Mouse (Mus musculus): Measurements from ENCODE around the gene Gm17482.

Gene Gm17482

DNA sequence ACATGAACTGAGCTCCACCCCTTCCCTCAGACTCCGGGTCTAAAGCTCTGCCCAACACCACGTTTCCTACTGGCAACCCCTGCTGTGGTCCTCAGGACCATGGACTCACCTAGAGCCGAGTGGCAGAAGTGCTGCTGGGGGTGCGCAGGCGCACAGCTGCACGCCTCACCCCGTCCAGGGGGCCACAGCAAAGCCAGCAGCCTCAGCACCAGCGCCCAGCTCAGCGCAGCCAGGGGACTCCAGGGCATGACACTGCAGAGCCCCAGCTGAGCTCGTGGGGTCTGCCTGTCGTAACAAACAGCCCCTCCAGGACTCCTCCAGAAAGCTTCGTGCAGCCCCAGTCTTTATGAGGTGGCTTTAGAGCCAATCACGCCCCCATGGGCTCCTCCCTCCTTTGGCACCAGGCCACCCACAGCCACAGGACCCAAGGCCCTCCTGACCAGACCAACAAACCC is 24.4 kb downstream of the Gm17482 start:
- DNase-seq (ENCODE audit: low spot score), result no peak

DNA sequence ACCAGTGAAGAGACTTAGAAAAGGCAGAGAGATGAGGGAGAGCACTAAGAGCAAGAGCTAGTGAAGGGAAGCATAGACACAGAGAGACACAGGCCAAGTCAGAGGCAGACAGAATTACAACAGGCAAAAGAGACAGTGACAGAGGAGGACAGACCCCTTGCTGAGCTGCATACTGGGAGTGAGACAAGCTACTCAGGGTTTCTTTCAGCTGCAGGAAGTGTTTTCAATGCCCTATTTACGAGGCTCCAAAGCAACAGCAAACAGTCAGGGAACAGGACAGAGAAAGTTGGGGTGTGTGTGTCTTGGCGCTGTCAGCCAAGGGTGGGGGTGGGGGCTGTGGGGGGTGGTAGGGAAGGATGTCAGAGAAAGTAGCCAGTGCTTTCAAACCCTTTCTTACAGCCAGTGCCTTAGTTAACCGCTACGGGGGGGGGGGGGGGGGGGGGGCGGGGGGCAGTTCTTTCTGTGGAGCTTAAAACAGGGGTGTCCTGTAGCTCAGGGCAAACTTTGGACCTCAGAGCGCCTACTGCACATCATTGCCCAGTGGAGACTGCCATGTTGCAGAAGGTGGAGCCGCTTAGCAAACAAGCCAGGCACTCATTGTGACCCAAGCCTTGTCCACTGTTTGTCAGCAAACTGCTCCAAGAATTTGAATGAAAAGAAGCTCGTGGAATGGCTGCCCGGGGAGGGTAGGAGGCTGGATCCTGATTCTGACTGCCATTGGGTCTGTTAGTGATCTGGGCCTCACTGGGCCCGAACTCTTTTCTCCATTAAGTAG is 25.1 kb downstream of the Gm17482 start, which contains the start of gene Timp4:
Gene Timp4 (minus strand): TSS at position 107 of the 775 bp plus-strand sequence.
- DNase-seq (ENCODE audit: low spot score), result no peak

DNA sequence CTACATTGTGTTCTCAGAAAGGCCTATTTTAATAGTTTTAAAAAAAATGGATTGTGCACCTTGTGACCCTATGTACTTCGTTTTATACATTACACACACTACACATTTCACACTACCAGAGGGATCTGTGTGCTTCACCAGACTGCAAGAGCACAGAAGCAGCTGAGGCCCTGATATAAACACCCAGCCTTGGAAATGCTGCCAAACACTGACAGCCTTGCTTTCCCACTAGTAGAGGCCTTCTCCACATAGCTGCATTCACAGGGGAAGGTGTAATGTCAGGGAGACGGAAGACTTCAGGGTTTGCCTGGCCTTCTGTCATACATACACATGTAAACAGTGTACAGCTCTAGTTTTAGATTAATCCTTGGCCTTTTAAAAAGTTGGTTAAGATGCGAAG is 28.0 kb downstream of the Gm17482 start:
- DNase-seq (ENCODE audit: low spot score), result no peak

DNA sequence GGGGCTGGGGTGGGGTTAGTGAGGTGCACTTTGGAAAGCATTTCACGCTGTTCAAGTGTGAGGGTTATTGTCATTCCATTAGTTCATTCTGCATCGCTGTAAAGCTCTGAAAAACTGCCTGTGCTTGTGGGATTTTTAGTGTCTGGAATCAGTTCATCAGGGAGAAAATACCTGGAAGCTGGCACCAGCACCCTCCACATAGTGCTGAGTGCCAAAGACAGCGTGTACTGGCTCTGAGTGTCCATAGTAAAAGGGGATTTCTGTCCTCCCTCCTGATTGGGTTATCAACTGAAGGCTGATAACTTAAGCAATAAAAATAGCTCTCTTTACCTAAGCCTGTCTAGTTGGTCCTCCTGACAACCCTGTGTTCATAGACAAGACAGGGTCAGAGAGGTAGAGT is 33.4 kb downstream of the Gm17482 start:
- DNase-seq (ENCODE audit: low spot score), result no peak

DNA sequence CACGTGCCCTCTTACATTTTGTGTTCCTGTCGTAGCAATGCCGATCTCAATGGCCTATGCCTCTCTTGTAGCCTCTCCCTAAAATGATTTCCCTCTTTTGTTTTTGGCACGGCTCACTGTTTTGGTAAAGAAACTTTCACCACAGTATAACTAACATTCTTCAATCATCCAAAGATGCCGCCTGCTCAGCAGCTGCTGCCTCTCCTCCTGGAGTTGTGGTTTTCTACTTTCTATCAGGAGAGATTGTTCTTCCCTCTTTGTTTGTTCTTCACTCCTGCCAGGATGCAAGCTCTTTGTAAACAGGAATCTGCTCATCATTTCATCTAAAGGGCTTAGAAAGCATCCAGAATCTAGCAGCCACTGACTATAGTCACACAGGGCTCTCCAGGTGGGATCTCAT is 39.6 kb downstream of the Gm17482 start:
- no peak for DNase-seq (ENCODE audit: low spot score)

DNA sequence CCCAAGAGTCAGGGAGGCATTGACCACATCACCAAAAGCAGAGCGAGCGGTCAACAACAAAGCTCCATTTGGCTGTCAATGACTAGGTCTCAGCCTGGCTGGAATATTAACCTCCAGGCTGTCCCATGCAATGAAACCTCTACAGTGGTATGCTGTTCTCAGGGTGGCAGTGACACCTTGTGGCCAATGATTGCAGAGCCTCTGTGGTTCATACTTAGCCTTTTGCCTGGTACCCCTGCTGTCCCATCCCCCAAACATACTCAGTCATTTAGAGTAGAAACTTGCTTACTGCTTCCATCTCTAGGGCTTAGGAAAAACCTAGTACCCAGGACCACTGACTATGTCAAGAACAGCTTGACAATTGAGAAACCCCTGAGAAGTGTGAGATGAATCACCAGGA is 40.8 kb downstream of the Gm17482 start:
- DNase-seq (ENCODE audit: low spot score), result peak; percentile 15

DNA sequence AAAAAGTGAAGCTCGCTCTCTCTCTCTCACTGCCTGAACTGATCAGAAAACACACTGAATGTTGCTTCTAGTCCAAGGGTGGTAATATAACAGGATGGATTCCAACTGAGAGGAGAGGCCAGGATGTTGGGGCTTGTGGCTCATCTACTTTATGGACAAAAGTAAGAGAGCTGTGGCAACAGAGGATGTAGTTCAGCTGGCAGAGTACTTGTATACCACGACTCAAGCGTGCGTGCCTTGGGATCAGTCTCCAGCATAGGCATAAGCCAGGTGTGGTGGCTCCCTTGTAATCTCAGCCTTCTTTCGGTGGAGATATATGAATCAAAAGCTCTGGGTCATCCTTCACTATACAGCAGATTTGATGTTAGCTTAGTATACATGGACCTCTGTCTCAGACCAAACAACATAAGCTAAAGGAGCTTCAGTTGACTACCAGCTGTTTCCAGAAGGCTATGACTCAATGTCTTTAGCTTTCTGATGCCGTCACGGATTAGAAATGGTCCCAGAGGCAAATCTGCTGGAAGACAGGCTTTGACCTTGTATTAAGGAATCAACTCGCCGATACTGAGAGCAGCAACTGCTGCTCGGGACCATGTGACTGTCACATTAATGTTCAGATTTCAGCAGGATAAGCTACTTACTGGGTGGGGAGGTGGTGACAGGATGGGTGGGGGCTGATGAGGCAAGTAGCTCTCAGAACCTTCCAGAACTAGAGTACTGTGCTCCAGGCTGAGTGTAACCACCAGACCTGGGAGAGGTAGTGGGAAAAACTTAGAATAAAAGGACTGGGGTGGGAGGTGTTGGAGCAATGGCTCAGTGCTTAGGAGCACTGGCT is 41.6 kb downstream of the Gm17482 start:
- DNase-seq (ENCODE audit: low spot score), result no peak

DNA sequence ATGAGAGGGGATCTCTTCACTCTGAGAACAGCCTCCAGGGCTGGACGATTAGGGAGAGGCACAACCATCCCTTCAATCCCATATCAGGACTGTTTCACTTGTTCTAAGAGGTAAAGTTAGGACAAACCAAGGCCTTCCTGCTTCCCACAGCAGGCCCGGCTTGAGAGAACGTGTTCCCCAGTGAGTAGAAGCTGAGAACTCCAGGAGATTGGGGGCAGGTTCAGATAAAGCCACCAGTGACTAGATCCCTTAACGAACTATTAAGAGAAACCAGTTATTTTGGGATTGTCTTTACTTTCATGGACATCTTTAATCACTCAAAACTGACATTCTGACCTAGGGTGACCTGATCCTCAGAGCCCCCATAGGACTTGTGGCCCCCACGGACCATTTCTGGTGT is 42.4 kb downstream of the Gm17482 start:
- no peak for DNase-seq (ENCODE audit: low spot score)

DNA sequence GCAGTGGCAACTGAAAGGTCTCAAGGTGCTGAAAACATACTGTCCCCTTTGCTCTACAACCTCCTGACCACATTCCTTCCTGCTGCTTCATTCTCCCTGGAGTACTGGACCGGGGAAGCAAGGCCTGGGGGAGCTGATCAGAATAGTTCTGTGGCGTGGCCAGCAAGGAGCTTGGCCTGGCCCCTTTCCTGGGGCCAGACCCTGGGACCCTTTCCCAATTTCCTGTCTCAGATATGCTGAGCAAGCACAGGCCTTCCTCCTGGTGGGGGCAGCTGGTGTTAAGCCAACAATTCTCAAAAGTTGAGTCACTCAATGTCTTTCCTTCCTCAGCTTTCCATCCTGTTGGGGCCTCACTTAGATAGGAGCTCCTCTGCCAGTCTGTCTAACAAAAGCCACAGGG is 42.9 kb downstream of the Gm17482 start:
- no peak for DNase-seq (ENCODE audit: low spot score)

DNA sequence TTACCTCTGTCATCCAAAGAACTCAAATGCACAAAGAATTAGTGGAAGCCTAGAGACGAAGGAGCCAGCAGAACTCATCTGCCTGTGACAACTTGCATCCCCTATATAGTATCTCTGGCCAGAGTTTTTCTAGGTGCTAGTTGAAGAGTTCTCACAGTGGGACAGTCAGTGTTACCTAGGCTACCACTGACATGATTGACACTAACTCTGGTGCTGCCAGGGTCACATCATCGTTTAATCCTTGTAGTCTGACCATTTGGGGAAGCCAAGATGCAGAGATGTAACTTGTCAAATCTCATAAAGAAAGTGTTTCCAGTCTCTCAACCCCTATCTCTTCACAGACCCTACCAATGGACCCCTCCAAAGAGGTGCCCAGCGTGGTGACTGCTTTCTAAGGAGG is 44.2 kb downstream of the Gm17482 start:
- DNase-seq (ENCODE audit: low spot score), result no peak

DNA sequence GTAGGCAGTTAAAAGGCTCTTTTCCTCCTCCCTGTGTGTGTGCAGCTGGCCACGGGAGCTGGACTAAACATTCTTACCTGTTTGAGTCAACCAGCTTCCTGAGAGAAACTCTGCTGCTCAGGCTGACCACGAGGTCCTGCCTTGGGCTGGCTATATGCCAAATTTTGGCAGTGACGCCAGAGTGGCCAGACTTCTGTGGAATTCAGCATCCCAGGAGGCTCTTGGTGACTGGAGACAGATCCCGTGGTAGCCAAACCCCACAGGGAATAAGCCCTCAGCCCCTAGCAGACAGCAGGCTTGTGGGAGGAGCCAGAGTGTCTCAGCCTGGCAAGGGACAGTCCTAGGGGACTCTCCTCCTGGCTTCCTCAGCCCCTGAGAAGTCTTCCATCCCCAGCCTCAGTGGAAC is 44.7 kb downstream of the Gm17482 start:
- DNase-seq (ENCODE audit: low spot score), result peak; percentile 13

DNA sequence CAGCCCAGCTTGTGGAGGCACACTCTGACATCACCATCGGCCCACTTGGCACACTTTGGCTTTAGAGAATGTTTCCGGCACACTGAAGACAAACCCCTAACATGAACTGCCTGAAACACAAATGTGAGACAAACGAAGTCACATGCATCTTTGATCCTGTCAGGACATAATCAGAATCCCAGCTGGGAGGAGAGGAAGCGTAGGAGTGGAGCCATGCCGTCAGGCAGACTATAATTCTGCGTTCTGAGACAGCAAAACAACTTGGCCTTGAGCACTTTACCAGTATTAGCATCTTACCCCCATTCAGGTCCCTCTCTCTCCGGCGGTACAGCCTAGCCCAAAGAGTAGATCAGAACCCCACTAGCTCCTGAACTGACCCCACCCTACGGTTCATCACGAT is 46.2 kb downstream of the Gm17482 start:
- DNase-seq (ENCODE audit: low spot score), result no peak

DNA sequence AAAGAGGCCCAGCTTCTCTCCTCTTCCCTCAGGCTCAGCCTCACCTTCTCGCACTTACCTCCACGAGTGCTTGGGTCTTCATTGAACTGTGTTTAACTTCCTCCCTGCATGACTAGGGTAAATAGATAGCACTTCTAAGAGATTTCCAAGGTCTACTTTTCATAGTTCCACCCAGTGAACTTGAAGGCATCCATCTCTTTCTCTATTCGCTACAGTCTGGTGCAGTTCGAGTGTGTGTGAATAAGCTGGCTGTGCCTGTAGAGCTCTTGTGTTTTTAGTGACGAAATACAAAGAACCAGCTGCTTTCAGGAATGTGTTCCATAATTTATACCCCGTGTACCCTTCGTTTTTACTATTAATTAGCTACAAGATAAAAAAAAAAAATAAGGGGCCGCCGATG is 47.6 kb downstream of the Gm17482 start:
- no peak for DNase-seq (ENCODE audit: low spot score)

DNA sequence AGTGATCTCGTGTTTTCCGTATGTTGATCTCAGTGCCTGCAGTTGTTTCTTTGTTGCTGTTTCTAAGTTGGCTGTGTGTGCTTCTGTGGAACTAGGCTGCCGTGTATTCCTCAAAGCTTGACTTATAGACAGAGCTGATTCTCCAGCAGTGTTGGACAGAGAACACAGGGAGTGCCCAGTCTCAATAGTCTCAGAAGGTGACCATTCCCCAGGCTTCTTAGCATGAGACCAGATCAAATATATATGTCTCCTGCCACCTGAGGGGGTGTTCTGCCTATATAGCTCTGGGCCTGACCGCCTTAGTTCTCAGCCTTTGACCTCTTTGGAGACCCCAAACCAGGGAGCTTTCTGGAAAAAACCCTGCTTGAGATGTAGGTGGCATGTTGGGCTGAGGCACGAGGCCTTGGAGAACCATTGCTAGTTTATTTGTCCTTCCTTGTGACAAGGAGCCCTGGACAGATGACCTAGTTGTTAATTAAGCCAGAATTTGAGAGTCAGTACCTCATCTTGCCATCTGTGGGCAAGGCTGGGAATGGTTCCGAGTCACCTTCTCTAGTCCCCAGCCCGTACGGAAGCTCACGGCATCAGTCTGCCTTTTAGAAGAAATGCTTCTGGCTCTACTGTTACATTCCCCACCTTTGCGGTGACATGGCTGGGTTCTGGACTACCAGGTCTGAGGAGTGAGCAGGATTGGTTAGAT is 48.1 kb downstream of the Gm17482 start:
- no peak for DNase-seq (ENCODE audit: low spot score)

DNA sequence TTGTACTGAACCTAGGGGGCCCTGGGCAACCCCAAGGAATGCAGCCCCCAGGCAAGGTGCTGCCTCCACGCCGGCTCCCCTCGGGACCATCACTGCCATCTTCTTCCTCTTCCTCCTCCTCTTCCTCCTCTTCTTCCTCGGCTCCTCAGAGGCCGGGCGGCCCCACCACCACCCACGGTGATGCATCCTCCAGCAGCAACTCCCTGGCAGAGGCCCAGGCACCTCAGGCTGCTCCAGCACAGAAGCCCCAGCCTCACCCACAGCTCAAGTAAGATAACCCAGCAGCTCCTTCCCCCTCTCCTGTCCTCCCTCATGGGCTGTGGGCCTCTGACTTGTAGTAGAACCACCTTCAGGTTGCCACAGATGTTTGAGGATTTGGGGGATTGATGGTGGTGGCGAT is 50.9 kb downstream of the Gm17482 start:
- no peak for DNase-seq (ENCODE audit: low spot score)

DNA sequence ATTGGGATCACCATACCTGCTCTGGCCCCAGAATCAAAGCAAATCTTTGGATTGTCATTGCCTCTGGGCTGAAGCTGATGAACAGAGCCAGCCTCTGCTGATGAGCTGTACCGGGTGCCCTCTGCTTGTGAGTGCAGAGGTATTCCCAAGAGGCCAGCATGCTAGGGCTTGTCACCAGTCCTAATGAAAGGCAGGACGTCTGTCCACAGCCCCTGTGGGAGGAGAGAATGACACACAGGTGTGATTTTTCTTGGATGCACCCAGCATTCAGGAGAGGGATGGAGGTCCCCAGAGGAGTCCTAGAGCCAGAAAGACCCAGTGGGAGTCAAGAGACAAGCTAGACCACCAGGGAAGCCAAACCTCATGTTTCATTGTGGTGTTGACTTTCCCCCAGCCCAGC is 52.5 kb downstream of the Gm17482 start:
- DNase-seq (ENCODE audit: low spot score), result no peak

DNA sequence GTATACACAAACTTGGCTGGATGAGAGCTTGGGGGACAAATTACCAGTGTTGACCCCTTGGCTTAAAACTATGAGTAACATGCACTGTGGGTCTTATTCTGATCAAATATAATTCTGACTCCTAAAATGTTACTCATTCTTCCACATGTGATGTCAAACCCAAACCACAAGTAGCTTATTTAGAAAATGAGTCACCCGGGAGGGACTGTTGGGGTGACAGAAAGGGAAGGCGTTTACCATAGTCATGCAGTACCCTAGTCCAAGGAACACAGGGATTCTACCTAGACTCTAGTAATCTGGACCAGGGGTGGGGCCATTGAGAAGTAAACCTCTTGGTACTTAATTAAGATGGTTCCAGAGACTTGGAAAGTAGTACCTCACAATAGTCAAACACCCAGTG is 57.0 kb downstream of the Gm17482 start:
- DNase-seq (ENCODE audit: low spot score), result no peak

DNA sequence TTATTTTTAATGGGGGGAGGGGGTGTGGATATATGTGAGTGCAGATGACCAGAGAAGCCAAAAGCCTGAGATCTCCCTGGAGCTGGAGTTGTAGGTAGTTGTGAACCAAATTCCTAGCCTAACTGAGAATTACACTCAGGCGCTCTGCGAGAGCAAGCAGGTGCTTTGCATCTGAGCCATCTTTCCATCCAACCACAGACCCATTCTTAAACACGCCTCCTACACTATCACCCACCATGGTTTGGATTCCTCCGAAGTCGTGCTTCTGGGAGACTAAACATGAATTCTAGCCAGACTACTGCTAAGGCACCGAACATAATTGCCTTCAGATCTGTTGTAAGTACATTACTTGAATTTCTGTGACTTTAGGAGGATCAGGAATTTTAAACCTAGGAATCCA is 59.3 kb downstream of the Gm17482 start:
- DNase-seq (ENCODE audit: low spot score), result no peak

DNA sequence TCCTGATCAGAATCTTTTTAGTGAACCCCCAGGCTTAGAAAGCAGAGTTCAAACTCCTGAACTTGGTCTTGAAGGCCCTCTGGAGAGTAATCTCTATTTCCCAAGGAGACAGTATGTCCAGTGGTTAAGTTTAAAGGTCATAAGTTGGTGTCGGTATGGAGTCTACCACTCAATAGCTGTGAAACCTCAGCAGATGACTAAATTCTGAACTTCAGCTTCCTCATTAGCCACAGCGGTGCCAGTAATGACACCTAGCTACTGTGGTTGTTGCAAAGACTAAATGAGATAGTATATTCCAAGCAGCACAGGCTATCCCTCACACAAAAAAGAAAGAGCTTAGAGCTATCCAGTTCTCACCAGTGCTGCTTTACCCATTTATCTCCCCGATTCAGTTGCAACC is 61.1 kb downstream of the Gm17482 start:
- DNase-seq (ENCODE audit: low spot score), result no peak

DNA sequence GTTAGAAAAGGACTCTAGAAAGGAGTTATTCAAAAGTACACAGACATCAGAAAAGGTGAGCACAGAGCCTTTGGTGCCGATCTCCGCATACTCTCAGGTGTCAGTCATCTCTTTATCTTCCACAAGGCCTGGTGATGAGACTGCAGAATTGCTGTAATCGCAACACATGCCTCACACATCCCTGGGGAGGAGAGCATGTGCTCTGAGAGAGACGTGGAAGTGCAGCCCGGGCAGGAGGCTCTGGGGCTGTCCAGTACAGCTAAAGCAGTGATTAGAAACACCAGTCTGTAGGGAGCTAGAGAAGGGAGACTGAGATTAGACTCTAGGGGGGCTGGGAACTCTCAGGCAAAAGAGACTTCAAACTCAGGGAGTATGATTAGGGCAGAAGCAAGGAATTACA is 63.4 kb downstream of the Gm17482 start:
- no peak for DNase-seq (ENCODE audit: low spot score)

DNA sequence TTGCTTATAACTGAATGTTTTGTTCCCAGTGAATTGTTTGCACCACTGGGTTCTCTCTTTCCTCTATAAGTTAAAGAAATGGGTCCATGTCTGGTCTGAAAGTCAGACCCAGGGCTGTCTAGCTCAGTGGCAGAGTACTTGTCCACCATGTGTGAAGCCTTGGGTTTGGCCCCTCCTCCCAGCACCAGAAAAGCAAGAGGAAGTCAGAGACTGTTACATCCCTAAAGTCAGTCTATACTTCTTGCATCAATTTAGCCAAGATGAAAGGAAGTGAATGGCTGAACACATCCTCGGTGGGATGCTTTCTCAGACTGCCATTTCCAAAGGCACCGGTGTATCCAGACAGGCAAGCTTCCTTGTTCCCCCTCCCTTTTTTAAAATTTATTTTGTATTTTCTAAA is 63.9 kb downstream of the Gm17482 start:
- DNase-seq (ENCODE audit: low spot score), result no peak

DNA sequence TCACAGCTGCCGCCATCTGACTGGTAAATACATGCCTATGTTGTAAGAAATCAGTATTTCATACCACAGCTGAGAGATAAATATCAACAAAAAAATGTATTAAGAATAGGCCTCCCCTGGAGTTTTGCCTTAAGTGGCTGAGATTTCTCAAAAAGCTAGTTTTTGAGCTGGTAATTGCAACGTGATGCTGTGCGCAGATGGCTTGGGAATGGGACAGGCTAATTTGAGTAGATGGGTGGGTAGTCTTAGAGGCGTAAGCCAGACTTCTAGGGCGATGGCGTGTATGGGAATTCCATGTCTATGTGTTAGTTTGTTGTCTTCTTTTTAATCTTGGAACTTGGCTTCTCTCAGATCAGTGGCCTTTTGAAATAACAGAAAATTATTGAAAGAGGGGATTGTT is 64.7 kb downstream of the Gm17482 start:
- DNase-seq (ENCODE audit: low spot score), result no peak

DNA sequence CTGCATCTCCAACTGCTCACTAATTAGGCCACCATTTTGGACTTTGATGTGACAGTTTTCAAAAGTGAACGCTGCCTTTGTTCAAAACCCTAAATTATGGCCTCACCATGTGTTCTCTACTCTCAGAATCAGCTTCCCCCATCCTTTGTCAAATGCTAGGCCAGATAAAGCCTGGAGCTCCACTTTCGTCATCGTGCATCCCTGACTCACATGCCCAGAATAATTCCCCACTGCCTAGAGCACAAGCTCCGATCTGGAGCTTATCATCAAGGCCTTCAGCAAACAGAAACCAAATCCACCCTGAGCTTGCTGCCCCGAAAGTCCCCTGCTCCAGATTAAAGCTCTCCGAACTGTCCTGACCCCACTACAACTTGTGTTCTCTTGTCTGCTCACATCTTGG is 65.5 kb downstream of the Gm17482 start:
- no peak for DNase-seq (ENCODE audit: low spot score)
